Mouse (Mus musculus) activated CD4-positive, CD25-positive, alpha-beta regulatory T cell, adult 9 weeks (primary cell): ENCODE data around the gene Pdzd3. TPM values are rescaled to one million over a fixed set of nuclear protein-coding genes. Genes with fewer than 3 reads are reported as not detected.

Experiments used
- polyA plus RNA-seq: library from polyadenylated mRNA; unstranded; fragments of 100-300 nt; shearing (Covaris generic); gene quantifications from one replicate; pipeline ENCODE4 v1.2.1, GENCODE M21; 2017

The Pdzd3 gene
- polyA plus RNA-seq = 0.21 TPM

GRCm38 (mm10) chr9:44251314-44251713, at the start of gene Pdzd3:
TSS of gene Pdzd3 (minus strand) at chr9:44251471.

DNA sequence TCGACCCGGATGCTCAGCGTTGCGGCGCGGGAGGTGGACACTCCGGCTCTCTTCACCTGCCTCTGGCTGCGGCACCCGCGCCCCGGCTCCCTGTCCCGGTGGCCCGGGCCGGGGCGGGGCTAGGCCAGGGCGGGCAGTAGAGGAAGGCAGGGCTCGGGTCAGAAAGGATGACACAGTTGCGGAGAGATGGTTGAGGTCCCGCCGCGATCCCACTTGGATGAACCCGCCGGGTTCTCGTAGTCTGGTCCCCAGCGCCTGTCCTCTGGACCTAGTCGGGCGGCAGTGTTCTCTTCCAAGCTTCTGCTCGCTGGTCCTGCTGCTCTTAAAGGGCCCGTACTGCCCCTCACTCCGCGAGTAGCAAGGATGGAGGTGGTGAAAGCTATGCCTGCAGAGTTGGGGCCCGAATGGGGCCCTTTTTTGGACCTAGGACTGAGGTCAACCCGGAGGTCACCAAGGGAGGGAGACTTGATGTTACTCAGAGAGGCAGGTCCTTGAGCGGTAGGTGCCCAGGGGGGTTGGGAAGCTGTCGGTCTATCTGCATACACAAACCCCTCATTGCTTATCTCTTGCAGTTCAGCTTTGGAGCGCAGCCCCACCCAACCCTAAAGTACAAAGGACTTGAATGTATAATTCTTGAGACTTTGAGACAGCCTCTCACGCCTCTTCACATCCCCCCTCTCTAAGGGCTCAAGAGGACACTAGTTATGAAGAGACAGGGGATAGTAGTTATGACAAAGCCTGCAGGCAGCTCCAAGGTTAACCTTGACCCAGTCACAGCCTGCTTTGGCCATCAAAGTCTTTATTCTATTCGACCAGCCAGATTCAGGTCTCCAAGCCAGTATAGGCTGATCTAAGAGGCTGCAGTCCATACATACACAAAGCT, 37.0 kb upstream of the Pdzd3 start, which contains the start of gene Abcg4:
Gene Abcg4 (minus strand): TSS at position 540 of the 883 bp plus-strand sequence.

DNA sequence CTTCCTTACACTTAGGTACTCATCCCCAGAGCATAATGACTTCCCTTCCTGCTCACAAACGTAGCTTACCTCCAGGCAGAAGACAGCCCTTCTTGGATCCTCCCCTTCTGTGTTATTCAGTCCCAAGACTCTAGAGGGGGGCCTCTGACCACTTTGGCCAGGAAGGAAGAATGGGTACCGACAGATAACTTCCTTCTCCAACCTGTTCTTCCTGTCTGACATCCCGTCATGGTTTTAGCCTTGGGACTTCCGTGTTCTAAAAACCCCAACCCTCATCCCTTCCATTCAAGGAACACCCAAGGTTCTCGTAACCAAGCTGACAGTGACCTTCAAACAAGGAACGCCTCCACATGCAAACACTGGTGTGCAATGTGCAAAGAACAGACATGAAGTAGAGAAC, 17.2 kb upstream of the Pdzd3 start, which contains the start of gene Nlrx1:
Gene Nlrx1 (minus strand): TSS at position 168 of the 400 bp plus-strand sequence.

DNA sequence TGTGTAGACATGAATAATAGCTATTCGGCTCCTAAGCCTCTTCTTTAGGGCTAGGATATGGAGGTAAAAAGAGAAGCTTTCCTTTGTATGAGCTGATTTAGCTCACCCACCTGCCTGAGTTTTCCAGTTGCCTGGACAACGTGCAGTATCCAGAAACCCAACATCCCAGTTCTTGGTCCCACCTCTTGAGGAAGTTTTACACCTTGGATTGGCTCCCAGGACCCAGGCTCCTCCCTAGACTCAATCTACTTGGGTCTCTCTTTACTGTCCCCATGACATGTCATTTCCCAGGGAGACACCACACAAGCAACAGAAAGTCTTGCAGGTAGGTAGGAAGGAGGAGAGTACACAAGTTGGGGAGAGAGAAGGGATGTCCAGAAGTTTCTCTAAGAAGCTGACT, 10.9 kb downstream of the Pdzd3 start, which contains the start of gene Ccdc153:
Gene Ccdc153 (plus strand): TSS at position 278 of the 400 bp plus-strand sequence.

GRCm38 (mm10) chr9:44233802-44234478, 17.3 kb downstream of the Pdzd3 start, which contains the start of gene Cbl:
TSS of gene Cbl (minus strand) at chr9:44234049.

Other genes starting within 250 kb of the Pdzd3 start
- 149 TPM for gene Thy1, start 208.1 kb downstream of the Pdzd3 start, polyA plus RNA-seq
- 1.9 TPM for gene Usp2, start 184.4 kb downstream of the Pdzd3 start, polyA plus RNA-seq
- gene Mfrp, start 149.7 kb downstream of the Pdzd3 start, polyA plus RNA-seq = not detected
- gene C1qtnf5, start 144.2 kb downstream of the Pdzd3 start, polyA plus RNA-seq = not detected
- not detected for gene Gm49380, start 138.0 kb downstream of the Pdzd3 start, polyA plus RNA-seq
- 11.6 TPM for gene Rnf26, start 138.0 kb downstream of the Pdzd3 start, polyA plus RNA-seq
- not detected for gene Mcam, start 117.0 kb downstream of the Pdzd3 start, polyA plus RNA-seq
- 33.6 TPM for gene Cbl, start 17.4 kb downstream of the Pdzd3 start, polyA plus RNA-seq
- not detected for gene Ccdc153, start 10.8 kb downstream of the Pdzd3 start, polyA plus RNA-seq
- 12.2 TPM for gene Nlrx1, start 17.1 kb upstream of the Pdzd3 start, polyA plus RNA-seq
- gene Abcg4, start 37.1 kb upstream of the Pdzd3 start, polyA plus RNA-seq = 0.32 TPM
- gene Hinfp, start 54.2 kb upstream of the Pdzd3 start, polyA plus RNA-seq = 32.9 TPM
- 8.9 TPM for gene C2cd2l, start 68.8 kb upstream of the Pdzd3 start, polyA plus RNA-seq
- 24.2 TPM for gene Dpagt1, start 74.5 kb upstream of the Pdzd3 start, polyA plus RNA-seq
- 27.0 TPM for gene H2afx, start 83.2 kb upstream of the Pdzd3 start, polyA plus RNA-seq
- 34.4 TPM for gene Hmbs, start 92.8 kb upstream of the Pdzd3 start, polyA plus RNA-seq
- 73.3 TPM for gene Vps11, start 110.2 kb upstream of the Pdzd3 start, polyA plus RNA-seq
- 29.2 TPM for gene Hyou1, start 128.0 kb upstream of the Pdzd3 start, polyA plus RNA-seq
- 31.3 TPM for gene Slc37a4, start 145.4 kb upstream of the Pdzd3 start, polyA plus RNA-seq
- gene Rps25, start 155.7 kb upstream of the Pdzd3 start, polyA plus RNA-seq = 1,803 TPM
- gene Trappc4, start 156.1 kb upstream of the Pdzd3 start, polyA plus RNA-seq = 137 TPM
- gene Ccdc84, start 167.1 kb upstream of the Pdzd3 start, polyA plus RNA-seq = 59.5 TPM
- 0.18 TPM for gene Foxr1, start 189.7 kb upstream of the Pdzd3 start, polyA plus RNA-seq
- gene Upk2, start 203.5 kb upstream of the Pdzd3 start, polyA plus RNA-seq = not detected
- 10.4 TPM for gene Bcl9l, start 231.4 kb upstream of the Pdzd3 start, polyA plus RNA-seq